Mouse (Mus musculus) thymus, adult 18-20 months (tissue): ENCODE results near the gene Gm3106.
"Not testable (repeated sequence)": the region's sequence is repeated elsewhere in the genome, so short reads cannot be mapped to it uniquely, and the experiment has no call there.

Experiments
- DNase-seq, 2 experiments: peaks; one replicate each; pipeline ENCODE4 v3.0.0; 2022; ENCODE audit warnings: mixed read lengths in 2 of 2

Gm3106 gene

GRCm38 (mm10) chr5:94217705-94218104 is at the start of gene Gm3106:
Gene Gm3106 (plus strand): TSS chr5:94218005.
- not testable (repeated sequence) for DNase-seq
